Mouse (Mus musculus) stomach, embryonic 14.5 days (tissue): ENCODE results near the gene Sidt2. TPM values are rescaled to one million over a fixed set of nuclear protein-coding genes. Genes with fewer than 3 reads are reported as not detected.

Source experiments
- ATAC-seq: fragments of 200-750 bp; cut with Nextera tagmentation; 2 replicates; pipeline ENCODE4 v1.8.0; 2017; ENCODE audit warnings: low read depth, moderate TSS enrichment; ENCODE audit not compliant: insufficient number of reproducible peaks, insufficient read depth, low FRiP score
- H3K27ac ChIP-seq: fragments of 300-500 bp; sonication (generic); 2 replicates; pipeline ENCODE4 v1.5.1; 2014; ENCODE audit warnings: mild to moderate bottlenecking, low read length, moderate library complexity, mixed read lengths
- H3K27me3 ChIP-seq: fragments of 300-500 bp; sonication (generic); 2 replicates; pipeline ENCODE4 v1.6.1; 2014; ENCODE audit warnings: low read length, control low read depth, mixed read lengths; ENCODE audit not compliant: control insufficient read depth, insufficient read depth
- H3K36me3 ChIP-seq: fragments of 300-500 bp; sonication (generic); 2 replicates; pipeline ENCODE4 v1.6.1; 2014; ENCODE audit warnings: mild to moderate bottlenecking, control low read depth, low read length, moderate library complexity, mixed read lengths; ENCODE audit not compliant: control insufficient read depth, insufficient read depth
- H3K4me1 ChIP-seq: fragments of 300-500 bp; sonication (generic); 2 replicates; pipeline ENCODE4 v1.6.1; 2014; ENCODE audit warnings: low read length, control low read depth, mixed read lengths; ENCODE audit not compliant: control insufficient read depth, insufficient read depth
- H3K4me2 ChIP-seq: fragments of 300-500 bp; sonication (generic); replicated peaks from 2 replicates; pipeline ENCODE4 v1.6.1; 2014; ENCODE audit warnings: low read depth, low read length, control low read depth
- H3K4me3 ChIP-seq: fragments of 300-500 bp; sonication (generic); 2 replicates; pipeline ENCODE4 v1.5.1; 2014; ENCODE audit warnings: low read depth, low read length, control low read depth
- H3K9ac ChIP-seq: fragments of 300-500 bp; sonication (generic); replicated peaks from 2 replicates; pipeline ENCODE4 v1.6.1; 2014; ENCODE audit warnings: low read depth, mild to moderate bottlenecking, control low read depth, low read length, moderate library complexity, mixed read lengths
- H3K9me3 ChIP-seq: fragments of 300-500 bp; sonication (generic); 2 replicates; pipeline ENCODE4 v1.6.1; 2016; ENCODE audit warnings: low read depth, low read length, control low read depth; ENCODE audit not compliant: control insufficient read depth
- WGBS: fragments of 180-500 bp; shearing (Covaris S2); extraction: QIAGEN DNeasy Blood & Tissue Kit; methylation state at CpG from one replicate; pipeline ENCODE4 v1.1.7; 2014; 5-methylcytosine and 5-hydroxymethylcytosine counted together
- polyA plus RNA-seq: library from polyadenylated mRNA; unstranded; fragments of >200 nt; fragmentation: Nextera tagmentation; extraction: Ambion mirVana; gene quantifications from 2 replicates; pipeline ENCODE4 v1.2.1, GENCODE M21; 2014

Sidt2 gene
- polyA plus RNA-seq, 1 experiment from 2014 or later: 42.1 TPM

DNA sequence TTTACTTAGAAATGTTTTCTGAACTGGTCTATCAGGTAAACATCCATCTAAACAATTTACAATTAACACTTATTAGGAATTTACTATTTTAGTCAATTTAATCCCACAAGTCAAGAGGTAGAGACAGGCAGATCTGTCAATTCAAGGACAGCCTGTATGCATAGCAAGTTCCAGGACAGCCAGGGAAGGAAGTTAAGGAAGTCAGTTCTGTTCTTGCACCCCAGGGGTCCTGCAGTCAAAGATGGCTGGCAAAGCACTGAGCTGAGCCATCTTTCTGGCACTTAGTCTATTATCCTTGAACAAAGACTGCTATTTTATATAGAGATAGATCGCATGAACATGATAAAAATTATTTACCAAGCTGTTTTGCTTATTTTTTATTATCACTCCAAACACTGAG lies 25.6 kb upstream of the Sidt2 start:
- H3K27me3 ChIP-seq: no peaks in the 10 kb centered on the region
- 95% methylated on average over 1 of the region's 1 CpGs for WGBS
- ATAC-seq: no peak

DNA sequence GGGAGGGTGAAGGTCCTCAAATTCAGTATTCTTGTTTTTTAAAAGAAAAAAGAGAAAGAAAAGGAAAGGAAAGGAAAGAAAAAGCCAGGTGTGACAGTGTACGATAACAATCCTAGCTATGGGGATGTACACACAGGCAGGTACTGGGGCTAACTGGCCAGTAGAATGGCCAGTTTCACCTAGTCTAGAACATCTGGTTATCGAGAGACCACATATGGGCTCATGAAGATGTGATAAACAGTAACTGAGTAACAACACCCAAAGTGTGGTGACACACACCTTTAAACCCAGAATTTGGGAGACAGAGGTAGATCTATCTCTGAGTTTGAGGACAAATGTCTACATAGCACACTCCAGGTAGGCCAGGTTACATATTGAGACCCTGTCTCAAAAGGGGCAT lies 24.7 kb upstream of the Sidt2 start:
- no peak for ATAC-seq
- H3K4me2 ChIP-seq: no peak overlapping the region
- H3K9me3 ChIP-seq: no peaks in the 10 kb centered on the region
- H3K27ac ChIP-seq: no peak overlapping the region
- H3K4me3 ChIP-seq: no peak overlapping the region
- 91% methylated on average over 2 of the region's 2 CpGs for WGBS
- H3K4me1 ChIP-seq: peaks cover 21% of the 10 kb centered on the region
- no peaks in the 10 kb centered on the region for H3K27me3 ChIP-seq
- peaks cover 17% of the 10 kb centered on the region for H3K36me3 ChIP-seq
- H3K9ac ChIP-seq: no peak overlapping the region

More for the DNA sequence above, 25.6 kb upstream of the Sidt2 start:
- Histone ChIP-seq H3K36me3 (peaks cover 10% of the 10 kb centered on the region), H3K9ac (no peak overlapping the region), H3K4me1 (peaks cover 21% of the 10 kb centered on the region), H3K9me3 (no peaks in the 10 kb centered on the region), H3K27ac (no peak overlapping the region), H3K4me2 (no peak overlapping the region), H3K4me3 (no peak overlapping the region)

DNA sequence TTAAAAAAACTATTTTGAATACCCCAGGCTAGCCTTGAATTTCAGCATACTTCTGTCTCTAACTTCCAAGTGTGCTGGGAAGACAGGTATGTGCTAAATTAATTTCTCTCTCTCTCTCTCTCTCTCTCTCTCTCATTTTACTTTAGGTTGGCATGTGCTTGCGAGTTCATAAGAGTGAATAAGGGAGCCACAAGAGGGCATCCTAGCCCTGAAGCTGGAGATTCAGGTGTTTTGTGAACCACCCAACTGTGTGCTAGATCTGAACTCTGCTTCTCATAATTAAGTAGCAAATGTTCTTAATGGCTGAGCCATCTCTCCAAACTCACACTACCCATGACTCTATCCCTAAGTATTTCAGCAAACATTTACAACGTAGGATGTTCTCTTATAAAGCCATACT lies 21.8 kb upstream of the Sidt2 start:
- Histone ChIP-seq H3K27ac (no peak overlapping the region), H3K36me3 (peaks cover 43% of the 10 kb centered on the region), H3K4me3 (no peak overlapping the region), H3K4me2 (no peak overlapping the region), H3K4me1 (peaks cover 10% of the 10 kb centered on the region; the same call in 1 of the 2 replicates), H3K9me3 (no peaks in the 10 kb centered on the region), H3K9ac (no peak overlapping the region), H3K27me3 (no peaks in the 10 kb centered on the region)
- 89% methylated on average over 2 of the region's 2 CpGs for WGBS
- no peak for ATAC-seq

GRCm38 (mm10) chr9:45963577-45963976 lies 8.5 kb upstream of the Sidt2 start:
- H3K4me2 ChIP-seq: no peak overlapping the region
- WGBS: 92% methylated on average over 6 of the region's 6 CpGs
- H3K36me3 ChIP-seq: peaks cover 51% of the 10 kb centered on the region
- no peak overlapping the region for H3K4me3 ChIP-seq
- ATAC-seq: no peak
- H3K27me3 ChIP-seq: no peaks in the 10 kb centered on the region
- no peaks in the 10 kb centered on the region for H3K4me1 ChIP-seq
- no peak overlapping the region for H3K9ac ChIP-seq
- no peak overlapping the region for H3K27ac ChIP-seq
- H3K9me3 ChIP-seq: no peaks in the 10 kb centered on the region

- Histone ChIP-seq H3K27me3 (no peaks in the 10 kb centered on the region), H3K4me1 (no peaks in the 10 kb centered on the region), H3K9ac (no peak overlapping the region), H3K36me3 (peaks cover 36% of the 10 kb centered on the region; the same call in 1 of the 2 replicates), H3K4me3 (no peak overlapping the region), H3K9me3 (no peaks in the 10 kb centered on the region), H3K27ac (no peak overlapping the region), H3K4me2 (no peak overlapping the region)
- 76% methylated on average over 2 of the region's 2 CpGs for WGBS
- ATAC-seq: no peak
Observed at GRCm38 (mm10) chr9:45961855-45962254, 6.8 kb upstream of the Sidt2 start.

DNA sequence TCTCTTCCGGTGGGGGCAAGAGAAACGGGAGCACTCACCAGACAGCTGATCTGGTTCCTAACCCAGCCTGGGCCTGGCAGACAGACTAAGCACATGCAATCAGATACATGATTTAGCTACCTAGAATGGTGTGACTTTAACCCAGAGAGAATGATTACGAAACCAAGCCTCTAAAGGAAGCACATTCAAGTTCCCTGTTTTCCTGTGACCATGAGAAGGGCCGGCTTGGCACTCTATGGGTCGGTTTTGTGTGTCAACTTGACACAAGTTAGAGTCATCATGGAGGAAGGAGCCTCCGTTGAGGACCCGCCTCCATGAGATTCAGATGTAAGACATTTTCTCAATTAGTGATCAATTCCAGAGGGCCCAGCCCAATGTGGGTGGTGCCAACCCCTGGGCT lies 4.6 kb upstream of the Sidt2 start:
- H3K4me2 ChIP-seq: no peak overlapping the region
- no peak overlapping the region for H3K9ac ChIP-seq
- ATAC-seq: no peak
- no peaks in the 10 kb centered on the region for H3K9me3 ChIP-seq
- no peak overlapping the region for H3K27ac ChIP-seq
- H3K36me3 ChIP-seq: peaks cover 16% of the 10 kb centered on the region; the same call in 1 of the 2 replicates
- no peak overlapping the region for H3K4me3 ChIP-seq
- H3K27me3 ChIP-seq: no peaks in the 10 kb centered on the region
- H3K4me1 ChIP-seq: peaks cover 4% of the 10 kb centered on the region; the same call in 1 of the 2 replicates
- 76% methylated on average over 7 of the region's 7 CpGs for WGBS

DNA sequence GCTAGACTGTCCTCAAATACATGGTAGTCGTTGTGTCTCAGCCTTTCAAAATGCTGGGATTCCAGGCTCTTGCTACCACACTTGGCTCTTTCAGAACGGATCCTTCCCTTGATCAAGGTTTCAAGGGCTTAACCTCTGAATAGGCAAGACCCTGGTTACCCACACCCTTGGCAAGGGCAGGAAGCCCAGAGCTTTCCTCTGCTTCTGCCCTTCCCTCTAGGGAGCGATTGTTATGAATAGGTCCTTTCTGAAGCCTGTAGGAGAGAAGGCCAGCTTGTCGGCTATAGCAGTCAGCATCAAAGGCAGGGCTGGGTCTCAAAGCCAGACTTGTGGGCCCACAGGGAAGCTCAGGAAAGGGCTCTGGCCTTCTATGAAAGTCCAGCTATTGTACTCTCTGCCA lies 3.8 kb upstream of the Sidt2 start:
- peaks cover 13% of the 10 kb centered on the region; the same call in 1 of the 2 replicates for H3K36me3 ChIP-seq
- H3K9me3 ChIP-seq: no peaks in the 10 kb centered on the region
- no peak for ATAC-seq
- H3K9ac ChIP-seq: no peak overlapping the region
- 49% methylated on average over 4 of the region's 4 CpGs for WGBS
- no peak overlapping the region for H3K4me3 ChIP-seq
- no peak overlapping the region for H3K4me2 ChIP-seq
- no peak overlapping the region for H3K27ac ChIP-seq
- H3K27me3 ChIP-seq: no peaks in the 10 kb centered on the region
- peaks cover 8% of the 10 kb centered on the region for H3K4me1 ChIP-seq

GRCm38 (mm10) chr9:45958023-45958670 lies 3.1 kb upstream of the Sidt2 start:
- Histone ChIP-seq H3K27ac (no peak overlapping the region), H3K4me2 (no peak overlapping the region), H3K4me3 (no peak overlapping the region), H3K36me3 (0 out of 2 replicates have a peak, but pooled peaks cover 6% of the 10 kb centered on the region), H3K4me1 (peaks cover 14% of the 10 kb centered on the region), H3K9me3 (no peaks in the 10 kb centered on the region), H3K9ac (no peak overlapping the region), H3K27me3 (no peaks in the 10 kb centered on the region)
- ATAC-seq: no peak
- WGBS: 55% methylated on average over 7 of the region's 7 CpGs
